Mouse (Mus musculus): ENCODE data around the gene Tenm2. TPM values are rescaled to one million over a fixed set of nuclear protein-coding genes. Genes with fewer than 3 reads are reported as not detected.

The Tenm2 gene
- polyA plus RNA-seq, 1 experiment from 2014 or later: 6.7 TPM

DNA sequence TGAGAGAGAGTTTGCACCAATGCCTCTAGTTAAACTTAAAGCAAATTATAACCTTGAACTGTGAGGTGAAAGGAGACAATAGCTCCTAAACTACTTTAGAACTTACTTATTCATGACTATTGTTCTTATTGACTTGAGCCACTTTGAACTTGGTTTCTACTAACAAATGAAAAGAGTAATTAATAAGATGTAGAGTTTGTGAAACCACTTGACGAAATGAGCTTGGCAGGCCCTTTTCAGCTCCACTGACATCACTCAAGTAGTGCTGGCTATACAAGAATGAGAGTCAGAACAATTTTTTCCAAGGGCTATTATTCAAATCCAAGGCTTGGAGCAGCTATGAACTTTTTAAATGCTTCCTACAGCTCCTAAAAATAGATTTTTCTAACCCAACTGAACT is 643.3 kb downstream of the Tenm2 start:
- Histone ChIP-seq H3K4me1 (ENCODE audit: control insufficient read depth, insufficient read depth, low read length) (peaks cover 11% of the 10 kb centered on the region; the same call in 1 of the 2 replicates), H3K36me3 (ENCODE audit: control insufficient read depth, insufficient read depth, low read length) (no peaks in the 10 kb centered on the region), H3K9me3 (ENCODE audit: control insufficient read depth, low read length) (no peaks in the 10 kb centered on the region), H3K4me3 (ENCODE audit: low read depth, low read length) (no peak overlapping the region), H3K4me2 (no peak overlapping the region), H3K27ac (ENCODE audit: low read depth, low read length) (no peak overlapping the region), H3K27me3 (ENCODE audit: control insufficient read depth, insufficient read depth, low read length) (no peaks in the 10 kb centered on the region), H3K9ac (ENCODE audit: low read length) (no peak overlapping the region)
- ATAC-seq (ENCODE audit: low FRiP score): no peak
- peak; percentile 78 for DNase-seq (ENCODE audit: low spot score, missing footprints)
- WGBS: 38% methylated on average over 1 of the region's 1 CpGs

DNA sequence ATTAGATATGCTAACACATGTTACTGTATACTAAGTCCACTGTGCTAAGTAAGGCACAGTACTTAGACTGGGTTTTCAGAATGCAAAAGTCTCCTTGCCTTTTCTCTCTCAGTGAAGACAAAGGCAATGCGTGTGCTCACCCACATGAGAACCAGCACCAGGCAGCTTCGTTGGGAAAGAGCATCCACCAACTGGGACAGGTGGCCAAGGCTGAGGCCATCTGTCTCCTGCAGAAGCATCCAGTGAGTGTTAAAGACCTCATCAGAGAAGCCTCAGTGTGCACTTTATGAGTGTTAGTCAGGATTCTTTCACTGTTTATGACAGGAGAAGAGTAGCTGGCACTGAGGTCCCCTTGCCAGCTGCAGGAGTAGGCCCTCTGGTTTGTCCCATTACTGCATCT is 669.6 kb downstream of the Tenm2 start:
- peak; percentile 47 for DNase-seq (ENCODE audit: low spot score, missing footprints)
- ATAC-seq (ENCODE audit: low FRiP score): no peak

DNA sequence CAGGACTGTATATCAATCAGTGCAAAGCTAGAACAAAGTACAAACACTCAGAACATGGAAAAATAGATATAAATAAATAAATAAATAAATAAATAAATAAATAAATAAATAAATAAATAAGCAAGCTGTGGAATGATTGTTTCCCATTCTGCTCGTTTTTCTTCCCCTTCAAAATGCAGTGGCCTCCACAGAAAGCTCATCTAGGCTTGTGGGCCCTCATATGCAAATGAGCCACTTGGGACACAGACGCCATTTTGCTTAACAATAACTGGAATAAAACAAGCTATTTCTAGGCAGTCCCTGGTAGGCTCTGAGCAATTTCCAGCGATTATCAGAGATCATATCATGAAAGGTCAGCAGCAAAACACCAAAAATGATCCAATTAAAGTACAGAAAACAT is 672.9 kb downstream of the Tenm2 start:
- no peak overlapping the region for H3K9ac ChIP-seq (ENCODE audit: low read length)
- H3K36me3 ChIP-seq (ENCODE audit: control insufficient read depth, insufficient read depth, low read length): no peaks in the 10 kb centered on the region
- H3K4me2 ChIP-seq: no peak overlapping the region
- ATAC-seq (ENCODE audit: low FRiP score) (no peak), DNase-seq (ENCODE audit: low spot score, missing footprints) (peak; percentile 79)
- H3K4me1 ChIP-seq (ENCODE audit: control insufficient read depth, insufficient read depth, low read length): no peaks in the 10 kb centered on the region
- no peaks in the 10 kb centered on the region for H3K27me3 ChIP-seq (ENCODE audit: control insufficient read depth, insufficient read depth, low read length)
- WGBS: 79% methylated on average over 3 of the region's 3 CpGs
- H3K4me3 ChIP-seq (ENCODE audit: low read depth, low read length): no peak overlapping the region
- no peak overlapping the region for H3K27ac ChIP-seq (ENCODE audit: low read depth, low read length)
- no peaks in the 10 kb centered on the region for H3K9me3 ChIP-seq (ENCODE audit: control insufficient read depth, low read length)

More for the DNA sequence above, 669.6 kb downstream of the Tenm2 start:
- no peak overlapping the region for H3K4me2 ChIP-seq
- H3K27me3 ChIP-seq (ENCODE audit: control insufficient read depth, insufficient read depth, low read length): no peaks in the 10 kb centered on the region
- H3K4me3 ChIP-seq (ENCODE audit: low read depth, low read length): no peak overlapping the region
- H3K9ac ChIP-seq (ENCODE audit: low read length): no peak overlapping the region
- H3K27ac ChIP-seq (ENCODE audit: low read depth, low read length): no peak overlapping the region
- H3K9me3 ChIP-seq (ENCODE audit: control insufficient read depth, low read length): no peaks in the 10 kb centered on the region
- H3K4me1 ChIP-seq (ENCODE audit: control insufficient read depth, insufficient read depth, low read length): no peaks in the 10 kb centered on the region
- no peaks in the 10 kb centered on the region for H3K36me3 ChIP-seq (ENCODE audit: control insufficient read depth, insufficient read depth, low read length)
- WGBS: 79% methylated on average over 2 of the region's 2 CpGs

DNA sequence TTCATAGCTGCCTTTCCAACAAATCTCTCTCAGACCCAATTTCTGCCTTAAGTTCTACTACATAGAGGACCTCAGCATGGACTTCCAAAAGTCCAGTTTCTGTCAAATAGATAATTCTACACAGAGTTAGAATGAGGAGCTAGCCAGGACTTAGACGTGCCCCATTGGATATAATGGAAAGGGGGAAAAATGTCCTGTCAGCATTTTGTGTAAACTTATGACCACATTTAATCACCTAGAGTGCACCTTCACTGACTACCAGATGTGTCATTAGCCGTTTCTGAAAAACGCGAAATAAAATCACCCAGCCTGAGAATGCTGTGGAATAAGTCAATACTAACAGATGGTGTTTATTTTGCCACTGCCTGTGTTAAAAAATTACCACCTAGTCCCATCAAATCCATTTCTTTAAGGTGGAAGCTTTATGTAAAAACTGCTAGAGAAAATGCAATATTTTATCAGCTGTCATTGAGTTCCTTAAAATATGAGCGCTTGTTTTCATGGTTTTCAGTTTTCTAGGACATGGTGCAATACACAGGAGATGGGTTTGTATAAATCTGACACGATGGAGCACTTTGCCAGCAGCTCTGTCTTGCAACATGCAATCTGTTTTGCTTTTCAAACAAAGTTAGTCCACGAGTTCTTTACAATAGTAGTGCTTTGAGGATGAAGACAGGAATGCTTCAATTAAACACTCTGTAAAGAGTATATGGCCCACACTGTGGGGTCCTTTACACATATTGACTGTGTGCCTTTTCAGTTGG is 674.8 kb downstream of the Tenm2 start:
- ATAC-seq (ENCODE audit: low FRiP score) (no peak), DNase-seq (ENCODE audit: low spot score, missing footprints) (no peak)
- Histone ChIP-seq H3K27me3 (ENCODE audit: control insufficient read depth, insufficient read depth, low read length) (no peaks in the 10 kb centered on the region), H3K9me3 (ENCODE audit: control insufficient read depth, low read length) (no peaks in the 10 kb centered on the region), H3K9ac (ENCODE audit: low read length) (no peak overlapping the region), H3K4me2 (no peak overlapping the region), H3K36me3 (ENCODE audit: control insufficient read depth, insufficient read depth, low read length) (no peaks in the 10 kb centered on the region), H3K27ac (ENCODE audit: low read depth, low read length) (no peak overlapping the region), H3K4me1 (ENCODE audit: control insufficient read depth, insufficient read depth, low read length) (no peaks in the 10 kb centered on the region), H3K4me3 (ENCODE audit: low read depth, low read length) (no peak overlapping the region)
- 88% methylated on average over 7 of the region's 7 CpGs for WGBS

DNA sequence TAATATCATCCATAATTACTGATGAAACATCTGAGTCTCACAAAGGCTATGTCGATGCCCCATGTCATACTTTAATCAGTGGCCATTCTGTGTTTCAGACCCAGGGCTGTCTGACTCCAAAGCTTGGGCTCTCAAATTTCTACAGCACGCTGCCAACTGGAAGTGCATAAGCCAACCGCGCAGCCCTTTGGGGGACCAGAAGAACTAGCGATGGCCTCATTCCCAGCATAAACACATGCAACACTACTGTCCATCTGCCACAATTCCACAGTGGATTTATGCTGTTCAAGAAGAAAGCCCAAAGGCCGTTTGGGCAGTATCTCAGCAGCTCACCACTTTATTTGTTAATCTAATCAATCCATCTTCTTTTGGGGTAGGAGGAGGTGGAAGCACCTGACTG is 678.4 kb downstream of the Tenm2 start:
- H3K36me3 ChIP-seq (ENCODE audit: control insufficient read depth, insufficient read depth, low read length): no peaks in the 10 kb centered on the region

DNA sequence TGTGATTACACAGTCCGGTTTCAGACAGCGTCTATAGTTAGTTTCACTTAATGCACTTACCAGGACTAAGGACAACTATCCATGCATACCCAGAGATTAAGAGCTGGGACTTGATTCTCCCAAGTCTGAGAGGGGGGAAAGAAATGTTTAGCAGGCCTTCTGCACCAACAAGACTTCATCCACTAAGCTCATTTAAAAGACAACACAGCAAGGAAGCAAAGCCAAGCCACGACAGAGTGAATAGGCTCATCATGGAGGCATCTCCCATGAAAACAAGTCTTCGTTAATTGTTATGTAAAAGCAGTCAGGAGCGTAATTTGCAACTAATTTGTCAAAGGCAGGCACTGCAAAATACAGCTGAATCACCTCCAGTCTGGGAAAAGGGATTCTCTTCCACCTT is 682.5 kb downstream of the Tenm2 start:
- Histone ChIP-seq H3K27me3 (ENCODE audit: control insufficient read depth, insufficient read depth, low read length) (no peaks in the 10 kb centered on the region), H3K4me3 (ENCODE audit: low read depth, low read length) (no peak overlapping the region), H3K4me1 (ENCODE audit: control insufficient read depth, insufficient read depth, low read length) (peaks cover 29% of the 10 kb centered on the region), H3K27ac (ENCODE audit: low read depth, low read length) (no peak overlapping the region), H3K36me3 (ENCODE audit: control insufficient read depth, insufficient read depth, low read length) (no peaks in the 10 kb centered on the region), H3K9ac (ENCODE audit: low read length) (no peak overlapping the region), H3K9me3 (ENCODE audit: control insufficient read depth, low read length) (no peaks in the 10 kb centered on the region), H3K4me2 (no peak overlapping the region)
- WGBS: 25% methylated on average over 5 of the region's 5 CpGs
- ATAC-seq (ENCODE audit: low FRiP score) (no peak), DNase-seq (ENCODE audit: low spot score, missing footprints) (peak; percentile 69)

More for the DNA sequence above, 678.4 kb downstream of the Tenm2 start:
- Histone ChIP-seq H3K27me3 (ENCODE audit: control insufficient read depth, insufficient read depth, low read length) (no peaks in the 10 kb centered on the region), H3K9ac (ENCODE audit: low read length) (no peak overlapping the region), H3K4me1 (ENCODE audit: control insufficient read depth, insufficient read depth, low read length) (peaks cover 14% of the 10 kb centered on the region; the same call in 1 of the 2 replicates), H3K27ac (ENCODE audit: low read depth, low read length) (no peak overlapping the region), H3K4me2 (no peak overlapping the region), H3K4me3 (ENCODE audit: low read depth, low read length) (no peak overlapping the region), H3K9me3 (ENCODE audit: control insufficient read depth, low read length) (no peaks in the 10 kb centered on the region)
- 89% methylated on average over 6 of the region's 6 CpGs for WGBS
- DNase-seq (ENCODE audit: low spot score, missing footprints): peak; percentile 33
- no peak for ATAC-seq (ENCODE audit: low FRiP score)

DNA sequence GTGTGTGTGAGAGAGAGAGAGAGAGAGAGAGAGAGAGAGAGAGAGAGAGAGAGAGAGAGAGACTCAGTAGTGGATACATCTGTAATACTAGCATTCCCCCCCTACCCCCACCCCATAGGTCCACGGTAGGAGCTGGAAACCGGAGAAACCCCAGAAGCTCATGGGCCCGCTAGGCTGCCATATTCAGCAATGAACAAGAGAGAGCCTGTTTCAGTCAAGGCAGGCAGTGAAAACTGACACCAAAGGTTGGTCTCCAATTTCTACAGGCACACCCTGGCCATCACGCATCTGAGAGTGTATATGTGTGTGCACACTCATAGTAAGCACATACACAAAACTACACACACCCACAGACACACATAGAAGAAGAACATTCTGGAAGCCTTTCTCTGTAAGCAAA is 685.1 kb downstream of the Tenm2 start:
- Histone ChIP-seq H3K36me3 (ENCODE audit: control insufficient read depth, insufficient read depth, low read length) (no peaks in the 10 kb centered on the region), H3K4me3 (ENCODE audit: low read depth, low read length) (no peak overlapping the region), H3K4me2 (no peak overlapping the region), H3K9me3 (ENCODE audit: control insufficient read depth, low read length) (no peaks in the 10 kb centered on the region), H3K27ac (ENCODE audit: low read depth, low read length) (no peak overlapping the region), H3K9ac (ENCODE audit: low read length) (no peak overlapping the region), H3K27me3 (ENCODE audit: control insufficient read depth, insufficient read depth, low read length) (no peaks in the 10 kb centered on the region), H3K4me1 (ENCODE audit: control insufficient read depth, insufficient read depth, low read length) (peaks cover 29% of the 10 kb centered on the region)
- DNase-seq (ENCODE audit: low spot score, missing footprints): no peak
- 83% methylated on average over 4 of the region's 4 CpGs for WGBS
- ATAC-seq (ENCODE audit: low FRiP score): no peak

DNA sequence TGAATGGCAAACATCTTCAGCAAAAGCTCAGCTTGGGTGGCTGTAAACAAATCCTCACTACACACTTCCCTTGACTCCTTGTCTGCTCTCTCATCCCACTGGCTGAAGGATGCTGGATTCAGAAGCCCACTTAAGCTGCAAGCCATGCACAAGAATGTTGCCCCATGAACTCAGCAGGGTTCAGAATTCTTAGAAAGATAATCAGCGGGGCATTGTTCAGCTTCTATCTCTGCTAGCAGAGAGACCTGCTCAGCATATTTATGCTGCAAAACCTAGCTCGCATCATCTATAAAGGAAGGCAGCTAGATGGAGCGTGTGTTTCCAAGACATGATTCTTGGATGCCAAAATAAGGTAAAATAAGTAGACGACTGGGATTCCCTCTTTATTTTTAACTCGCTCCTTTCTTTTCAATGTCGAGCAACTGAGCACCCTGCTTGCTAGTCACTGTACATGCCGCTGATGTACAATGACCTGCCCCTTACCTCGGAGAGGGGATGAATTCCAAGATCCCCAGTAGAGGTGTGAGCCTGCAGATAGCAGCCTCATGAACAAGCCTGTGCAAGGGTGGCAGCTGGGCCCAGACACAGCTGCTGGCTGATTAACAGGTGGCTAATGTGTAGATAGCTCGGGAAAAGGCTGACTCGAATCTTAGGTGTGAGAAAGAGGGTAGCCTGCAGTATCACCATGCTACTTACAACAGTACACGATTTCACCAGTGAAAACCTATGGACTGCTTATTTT is 686.2 kb downstream of the Tenm2 start:
- peak; percentile 51; the same call in 1 of the 2 replicates for ATAC-seq (ENCODE audit: low FRiP score)
- Histone ChIP-seq H3K27ac (ENCODE audit: low read depth, low read length) (peak overlapping the region; percentile 30; the same call in 1 of the 2 replicates), H3K4me2 (no peak overlapping the region)

DNA sequence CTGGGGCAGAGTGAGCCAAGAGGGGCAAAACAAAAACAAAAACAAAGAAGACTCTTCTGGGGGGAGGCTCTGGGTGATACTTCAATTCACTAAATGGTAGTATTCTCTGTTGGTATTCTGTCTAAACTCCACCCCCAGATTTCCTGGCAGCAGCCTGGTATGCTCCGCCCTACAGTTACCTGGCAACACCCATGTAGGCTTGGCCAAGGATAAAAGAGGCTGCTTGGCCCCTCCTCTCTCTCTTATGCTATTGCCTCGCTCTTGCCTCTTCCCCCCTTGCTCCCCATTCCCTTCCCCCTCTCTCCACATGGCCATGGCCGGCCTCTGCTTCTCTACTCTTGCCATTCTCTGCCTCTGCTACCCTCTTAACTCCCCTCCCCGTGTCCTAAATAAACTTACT is 687.6 kb downstream of the Tenm2 start:
- H3K9ac ChIP-seq (ENCODE audit: low read length): no peak overlapping the region
- peaks cover 23% of the 10 kb centered on the region for H3K4me1 ChIP-seq (ENCODE audit: control insufficient read depth, insufficient read depth, low read length)
- H3K36me3 ChIP-seq (ENCODE audit: control insufficient read depth, insufficient read depth, low read length): no peaks in the 10 kb centered on the region
- no peak overlapping the region for H3K4me3 ChIP-seq (ENCODE audit: low read depth, low read length)
- DNase-seq (ENCODE audit: low spot score, missing footprints) (no peak), ATAC-seq (ENCODE audit: low FRiP score) (peak; percentile 62)
- no peaks in the 10 kb centered on the region for H3K27me3 ChIP-seq (ENCODE audit: control insufficient read depth, insufficient read depth, low read length)
- H3K27ac ChIP-seq (ENCODE audit: low read depth, low read length): no peak overlapping the region
- H3K9me3 ChIP-seq (ENCODE audit: control insufficient read depth, low read length): no peaks in the 10 kb centered on the region
- WGBS: 73% methylated on average over 4 of the region's 4 CpGs
- H3K4me2 ChIP-seq: no peak overlapping the region

More for the DNA sequence above, 686.2 kb downstream of the Tenm2 start:
- peaks cover 29% of the 10 kb centered on the region for H3K4me1 ChIP-seq (ENCODE audit: control insufficient read depth, insufficient read depth, low read length)
- H3K9me3 ChIP-seq (ENCODE audit: control insufficient read depth, low read length): no peaks in the 10 kb centered on the region
- no peak for DNase-seq (ENCODE audit: low spot score, missing footprints)
- WGBS: 55% methylated on average over 11 of the region's 11 CpGs
- no peaks in the 10 kb centered on the region for H3K36me3 ChIP-seq (ENCODE audit: control insufficient read depth, insufficient read depth, low read length)
- H3K9ac ChIP-seq (ENCODE audit: low read length): 0 out of 2 replicates have a peak overlapping the region, but pooled peaks have one; percentile 20
- H3K27me3 ChIP-seq (ENCODE audit: control insufficient read depth, insufficient read depth, low read length): no peaks in the 10 kb centered on the region
- H3K4me3 ChIP-seq (ENCODE audit: low read depth, low read length): no peak overlapping the region

Data from midbrain, embryonic 11.5 days (tissue).